Mouse (Mus musculus) spleen, adult 12 weeks (tissue): ENCODE results near the gene Pabpc4.
"Not testable (repeated sequence)": the region's sequence is repeated elsewhere in the genome, so short reads cannot be mapped to it uniquely, and the experiment has no call there.

Experiments
- DNase-seq: peaks from one replicate; pipeline ENCODE4 v3.0.0; 2022; ENCODE audit warnings: low spot score

Gene Pabpc4

GRCm38 (mm10) chr4:123297195-123297960, 35.2 kb downstream of the Pabpc4 start:
- no peak for DNase-seq

- no peak for DNase-seq
Observed at GRCm38 (mm10) chr4:123298226-123298625, 36.1 kb downstream of the Pabpc4 start.

GRCm38 (mm10) chr4:123298980-123299670, 37.0 kb downstream of the Pabpc4 start:
- no peak for DNase-seq

- no peak for DNase-seq
Observed at GRCm38 (mm10) chr4:123305789-123306188, 43.6 kb downstream of the Pabpc4 start.

- no peak for DNase-seq
Observed at GRCm38 (mm10) chr4:123306999-123307398, 44.8 kb downstream of the Pabpc4 start.

- DNase-seq, result no peak
Observed at GRCm38 (mm10) chr4:123308292-123308691, 46.1 kb downstream of the Pabpc4 start.

GRCm38 (mm10) chr4:123311845-123312244, 49.7 kb downstream of the Pabpc4 start:
- no peak for DNase-seq

- no peak for DNase-seq
Observed at GRCm38 (mm10) chr4:123313010-123313409, 50.9 kb downstream of the Pabpc4 start.

- DNase-seq, result no peak
Observed at GRCm38 (mm10) chr4:123314497-123314896, 52.3 kb downstream of the Pabpc4 start.

- DNase-seq, result not testable (repeated sequence)
Observed at GRCm38 (mm10) chr4:123322910-123323309, 60.8 kb downstream of the Pabpc4 start.

GRCm38 (mm10) chr4:123323534-123323933, 61.4 kb downstream of the Pabpc4 start, which contains the start of gene Oxct2a:
Gene Oxct2a (minus strand): TSS chr4:123323634.
- no peak for DNase-seq

- DNase-seq, result no peak
Observed at GRCm38 (mm10) chr4:123326087-123326486, 63.9 kb downstream of the Pabpc4 start.

- no peak for DNase-seq
Observed at GRCm38 (mm10) chr4:123327630-123328029, 65.5 kb downstream of the Pabpc4 start.

GRCm38 (mm10) chr4:123328946-123329345, 66.8 kb downstream of the Pabpc4 start:
- no peak for DNase-seq

- DNase-seq, result no peak
Observed at GRCm38 (mm10) chr4:123331326-123331725, 69.2 kb downstream of the Pabpc4 start.

GRCm38 (mm10) chr4:123331961-123332360, 69.8 kb downstream of the Pabpc4 start:
- not testable (repeated sequence) for DNase-seq

- no peak for DNase-seq
Observed at GRCm38 (mm10) chr4:123333151-123333550, 71.0 kb downstream of the Pabpc4 start.

- DNase-seq, result no peak
Observed at GRCm38 (mm10) chr4:123334177-123334576, 72.0 kb downstream of the Pabpc4 start.

- not testable (repeated sequence) for DNase-seq
Observed at GRCm38 (mm10) chr4:123335244-123335643, 73.1 kb downstream of the Pabpc4 start.

- DNase-seq, result no peak
Observed at GRCm38 (mm10) chr4:123335796-123336585, 73.8 kb downstream of the Pabpc4 start.

GRCm38 (mm10) chr4:123337693-123338092, 75.5 kb downstream of the Pabpc4 start:
- no peak for DNase-seq

GRCm38 (mm10) chr4:123340232-123340631, 78.1 kb downstream of the Pabpc4 start:
- DNase-seq, result no peak
